Mouse (Mus musculus) megakaryocyte, embryonic 14.5 days (primary cell): Measurements from ENCODE around the gene Ostf1.

Experiments used
- FLI1 ChIP-seq: IDR thresholded peaks from 2 replicates; pipeline ENCODE4 v1.6.1; 2012; ENCODE audit warnings: low read length, inconsistent platforms, mixed read lengths
- GATA1 ChIP-seq: IDR thresholded peaks from 3 replicates; pipeline ENCODE4 v1.6.1; 2012; ENCODE audit warnings: mixed read lengths, low read length, inconsistent platforms, borderline replicate concordance

- TF ChIP-seq GATA1 (no peak), FLI1 (no peak)
Measured at GRCm38 (mm10) chr19:18653058-18653457, 21.4 kb upstream of the Ostf1 start.
